Comparison of ENCODE assay signal across 8 mouse cellular contexts in genomic region chr19:12013228-12013627, GRCm38 (mm10). TPM values are rescaled to one million over a fixed set of nuclear protein-coding genes. Genes with fewer than 3 reads are reported as not detected.
DNase-seq lines count a peak whose midpoint lies in the region; ATAC-seq lines count a peak whose summit lies in the region.
"Had no signal": no experiment of that assay in that cellular context is flagged by ENCODE, and none has a peak within 500 bp of the region (broad histone marks: within the 10 kb centered on the region; RNA-seq: fewer than 3 reads in every experiment).

No protein-coding gene starts in this region.

- peak overlapping the region; percentile 22; the same call in 1 of the 2 replicates for H3K9ac ChIP-seq in forebrain, embryonic 16.5 days (replicated peaks; ENCODE audit: low read depth, low read length)
- H3K9ac ChIP-seq in hindbrain, embryonic 11.5 days (ENCODE audit: low read depth, low read length) = 0 out of 2 replicates have a peak overlapping the region, but pooled peaks have one; percentile 31

- ATAC-seq in forebrain, embryonic 16.5 days = no peak
- ATAC-seq in hindbrain, embryonic 11.5 days (ENCODE audit: low FRiP score) = no peak
- peak; percentile 8 for ATAC-seq in megakaryocyte progenitor cell, adult 5-6 weeks (replicated peaks; ENCODE audit: poor library complexity)

- no peaks in the 10 kb centered on the region for H3K27me3 ChIP-seq in forebrain, embryonic 16.5 days (replicated peaks; ENCODE audit: control insufficient read depth, insufficient read depth, low read length)
- H3K27me3 ChIP-seq in hindbrain, embryonic 11.5 days (ENCODE audit: control insufficient read depth, insufficient read depth, low read length) = no peaks in the 10 kb centered on the region

- no peak overlapping the region; the same call in 1 of the 2 replicates for H3K27ac ChIP-seq in brown adipose tissue, adult 24 weeks (replicated peaks; ENCODE audit: low read depth, low read length)
- no peak overlapping the region for H3K27ac ChIP-seq in forebrain, embryonic 16.5 days (ENCODE audit: low read length)
- no peak overlapping the region for H3K27ac ChIP-seq in hindbrain, embryonic 11.5 days (ENCODE audit: low read depth, low read length)

- no peaks in the 10 kb centered on the region for H3K9me3 ChIP-seq in forebrain, embryonic 16.5 days (ENCODE audit: control insufficient read depth, low read length)
- H3K9me3 ChIP-seq in hindbrain, embryonic 11.5 days (ENCODE audit: control insufficient read depth, low read length) = no peaks in the 10 kb centered on the region

- peak; percentile 50 for DNase-seq in MEL-GATA-1-ER (ENCODE audit: extremely low read depth, low read depth)
- DNase-seq in hindbrain, embryonic 11.5 days (ENCODE audit: low spot score) = peak; percentile 49
- peak; percentile 46 to 52 for DNase-seq in left cerebral cortex, postnatal 36 days (ENCODE audit: low spot score in 2 of 2)
- DNase-seq in spleen, adult 12 weeks (ENCODE audit: low spot score) = peak; percentile 34

- 0% methylated on average over 10 of the region's 12 CpGs for WGBS in forebrain, embryonic 16.5 days
- WGBS in hindbrain, embryonic 11.5 days = 0% methylated on average over 10 of the region's 12 CpGs

- H3K4me2 ChIP-seq in forebrain, embryonic 16.5 days (ENCODE audit: low read length) = peak overlapping the region; percentile 75
- peak overlapping the region; percentile 43 for H3K4me2 ChIP-seq in hindbrain, embryonic 11.5 days (replicated peaks; ENCODE audit: low read depth, low read length)

- intact Hi-C loops in left cerebral cortex, postnatal 36 days (cut with DNase I) = loop anchor here (5.0 kb wide), 1 partner anchor 784 kb away; the partner anchor contains the start of genes Lpxn and Zfp91

- H3K4me3 ChIP-seq in brown adipose tissue, adult 24 weeks (ENCODE audit: insufficient read depth, low read depth, low read length) = peak overlapping the region; percentile 8; the same call in 1 of the 2 replicates
- H3K4me3 ChIP-seq in forebrain, embryonic 16.5 days (replicated peaks; ENCODE audit: low read length) = peak overlapping the region; percentile 71
- H3K4me3 ChIP-seq in hindbrain, embryonic 11.5 days (ENCODE audit: low read depth, low read length) = peak overlapping the region; percentile 63

- H3K4me1 ChIP-seq in brown adipose tissue, adult 24 weeks (ENCODE audit: control insufficient read depth, insufficient read depth, insufficient read length, low read length) = no peaks in the 10 kb centered on the region
- H3K4me1 ChIP-seq in forebrain, embryonic 16.5 days (replicated peaks; ENCODE audit: control insufficient read depth, insufficient read depth, low read length) = peaks cover 2% of the 10 kb centered on the region; the same call in 1 of the 2 replicates
- H3K4me1 ChIP-seq in hindbrain, embryonic 11.5 days (replicated peaks; ENCODE audit: control insufficient read depth, insufficient read depth, low read length) = no peaks in the 10 kb centered on the region

- H3K36me3 ChIP-seq in forebrain, embryonic 16.5 days (ENCODE audit: control insufficient read depth, insufficient read depth) = no peaks in the 10 kb centered on the region
- no peaks in the 10 kb centered on the region for H3K36me3 ChIP-seq in hindbrain, embryonic 11.5 days (ENCODE audit: control insufficient read depth, insufficient read depth, low read length)

RNA-seq across cellular contexts. Expression of gene Olfr1423, which starts 27.9 kb away (rescaled TPM):
- not detected in 2 replicates for polyA plus RNA-seq in brown adipose tissue, adult 24 weeks (2012; ENCODE audit: insufficient read depth, insufficient read length, missing spikeins)
- not detected in 2 replicates for polyA plus RNA-seq in forebrain, embryonic 16.5 days (2015; fragmentation: Nextera tagmentation; extraction: Ambion mirVana)
- polyA plus RNA-seq in hindbrain, embryonic 11.5 days (2014; fragmentation: Nextera tagmentation; extraction: Ambion mirVana) = not detected in 2 replicates
- not detected for total RNA-seq in left cerebral cortex, postnatal 36 days (2021)
- 0.07 TPM in 1 of 2 replicates, not detected in the other for total RNA-seq in megakaryocyte progenitor cell, adult 5-6 weeks (2015)
- not detected in 2 replicates for total RNA-seq in megakaryocyte progenitor cell, adult 5-6 weeks (2017)
- total RNA-seq: left cerebral cortex, postnatal 14 days had no signal

RNA-seq across cellular contexts. Expression of gene Osbp, which starts 47.5 kb away (rescaled TPM):
- 25.1 and 31.0 TPM in 2 replicates for polyA plus RNA-seq in brown adipose tissue, adult 24 weeks (2012; ENCODE audit: insufficient read depth, insufficient read length, missing spikeins)
- polyA plus RNA-seq in forebrain, embryonic 16.5 days (2015; fragmentation: Nextera tagmentation; extraction: Ambion mirVana) = 4.1 and 4.3 TPM in 2 replicates
- 7.5 and 8.3 TPM in 2 replicates for polyA plus RNA-seq in hindbrain, embryonic 11.5 days (2014; fragmentation: Nextera tagmentation; extraction: Ambion mirVana)
- total RNA-seq in left cerebral cortex, postnatal 36 days (2021) = 10 to 100 TPM; 55.5 to 59.1 TPM
- 35.3 and 40.5 TPM in 2 replicates for total RNA-seq in megakaryocyte progenitor cell, adult 5-6 weeks (2015)
- total RNA-seq in megakaryocyte progenitor cell, adult 5-6 weeks (2017) = 42.1 and 50.8 TPM in 2 replicates

RNA-seq across cellular contexts. Expression of gene Olfr1424, which starts 49.3 kb away (rescaled TPM):
- polyA plus RNA-seq in brown adipose tissue, adult 24 weeks (2012; ENCODE audit: insufficient read depth, insufficient read length, missing spikeins) = not detected in 2 replicates
- polyA plus RNA-seq in forebrain, embryonic 16.5 days (2015; fragmentation: Nextera tagmentation; extraction: Ambion mirVana) = not detected in 2 replicates
- not detected in 2 replicates for polyA plus RNA-seq in hindbrain, embryonic 11.5 days (2014; fragmentation: Nextera tagmentation; extraction: Ambion mirVana)
- not detected for total RNA-seq in left cerebral cortex, postnatal 36 days (2021)
- total RNA-seq in megakaryocyte progenitor cell, adult 5-6 weeks (2015) = not detected in 2 replicates
- total RNA-seq in megakaryocyte progenitor cell, adult 5-6 weeks (2017) = not detected in 2 replicates
- total RNA-seq: left cerebral cortex, postnatal 14 days had no signal

Comparison
In these comparisons a context has a peak if more than half of its experiments do, and no peak if none do; other contexts are left out.
1. H3K4me3 ChIP-seq: peak in every context shown above with its lines; median percentile 71 in forebrain, embryonic 16.5 days; 63 in hindbrain, embryonic 11.5 days; 8 in brown adipose tissue, adult 24 weeks.